Mouse (Mus musculus) left cerebral cortex, adult 9 months (tissue): ENCODE results near the gene Cd59a.

ENCODE experiments used
- DNase-seq, 2 experiments: peaks; one replicate each; pipeline ENCODE4 v3.0.0; 2022; ENCODE audit warnings: low spot score in 2 of 2

Gene Cd59a

DNA sequence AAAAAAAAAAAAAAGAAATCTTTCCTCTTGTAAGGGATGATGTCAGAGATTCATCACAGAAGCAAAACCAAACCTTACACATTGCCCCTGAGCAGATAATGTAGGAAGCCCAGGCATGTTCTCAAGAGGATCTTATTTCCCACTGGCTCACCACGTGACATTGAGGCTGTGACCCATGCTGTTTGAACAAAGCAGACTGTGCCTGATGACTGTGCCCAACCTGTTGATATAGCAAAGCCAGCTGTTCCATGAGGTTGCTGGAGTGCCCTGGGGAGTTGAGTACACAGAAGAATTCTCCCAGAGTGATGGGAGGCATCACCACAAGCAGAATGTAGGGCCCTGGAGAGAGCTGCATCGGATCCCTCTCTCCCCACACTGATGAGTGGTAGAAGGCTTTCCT is 40.3 kb downstream of the Cd59a start:
- DNase-seq, result no peak

DNA sequence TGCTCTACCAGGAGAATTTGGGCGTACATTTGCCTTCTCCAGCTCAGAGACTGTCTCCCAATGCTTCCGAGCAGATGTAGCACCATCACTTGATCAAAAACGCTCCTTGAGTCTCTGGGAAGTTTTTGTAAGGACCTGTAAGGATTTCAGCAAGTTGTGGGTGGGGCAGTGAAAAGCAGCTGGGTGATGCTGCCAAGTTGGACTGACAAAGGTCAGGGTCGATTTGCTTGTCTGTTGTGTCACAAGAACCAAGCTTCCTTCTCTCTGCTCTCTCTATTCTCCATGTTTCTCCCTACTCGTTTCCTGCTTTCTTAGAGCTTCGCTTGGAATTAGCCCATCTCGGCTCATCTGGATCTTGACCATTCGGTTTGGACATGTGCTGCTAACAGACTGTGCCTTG is 46.5 kb downstream of the Cd59a start:
- DNase-seq, result no peak

DNA sequence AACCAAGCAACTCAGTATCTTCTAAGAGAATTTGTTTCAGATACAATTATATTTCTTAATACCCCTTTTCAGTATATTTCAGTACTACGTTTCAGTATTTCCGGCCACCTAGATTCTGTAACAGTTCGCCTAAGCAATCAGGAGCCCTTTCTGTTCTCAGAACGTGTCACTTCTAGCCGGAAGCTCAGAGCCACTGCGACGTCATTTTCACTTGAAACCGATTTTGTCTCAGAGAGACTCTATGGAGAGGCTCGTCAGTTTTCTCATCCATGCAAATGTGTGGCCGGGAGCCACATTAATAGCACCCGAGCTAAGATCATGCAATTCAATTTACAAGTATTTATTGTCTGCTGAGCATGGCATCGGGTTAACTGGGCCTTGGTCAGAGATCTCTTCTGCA is 48.4 kb downstream of the Cd59a start:
- no peak for DNase-seq

DNA sequence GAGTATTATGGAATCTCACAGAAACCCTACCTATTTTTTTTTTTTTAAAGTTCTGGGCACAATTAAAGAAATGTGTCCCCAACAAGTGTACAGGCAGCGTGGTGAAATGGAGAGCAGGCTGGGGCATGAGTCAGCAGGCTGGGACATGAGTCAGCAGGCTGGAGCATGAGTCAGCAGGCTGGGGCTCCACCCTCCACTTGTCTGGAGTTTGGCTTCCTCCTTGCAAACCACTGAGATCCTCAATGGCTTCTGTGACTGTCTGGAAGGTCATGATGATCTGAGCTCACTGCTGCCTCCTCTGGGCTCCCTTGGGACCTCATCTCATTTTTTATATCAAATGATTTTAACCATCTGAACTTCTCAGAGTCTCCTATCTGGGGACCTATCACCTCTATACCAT is 50.4 kb downstream of the Cd59a start:
- DNase-seq, result peak in 1 of 2 experiments; percentile 42

DNA sequence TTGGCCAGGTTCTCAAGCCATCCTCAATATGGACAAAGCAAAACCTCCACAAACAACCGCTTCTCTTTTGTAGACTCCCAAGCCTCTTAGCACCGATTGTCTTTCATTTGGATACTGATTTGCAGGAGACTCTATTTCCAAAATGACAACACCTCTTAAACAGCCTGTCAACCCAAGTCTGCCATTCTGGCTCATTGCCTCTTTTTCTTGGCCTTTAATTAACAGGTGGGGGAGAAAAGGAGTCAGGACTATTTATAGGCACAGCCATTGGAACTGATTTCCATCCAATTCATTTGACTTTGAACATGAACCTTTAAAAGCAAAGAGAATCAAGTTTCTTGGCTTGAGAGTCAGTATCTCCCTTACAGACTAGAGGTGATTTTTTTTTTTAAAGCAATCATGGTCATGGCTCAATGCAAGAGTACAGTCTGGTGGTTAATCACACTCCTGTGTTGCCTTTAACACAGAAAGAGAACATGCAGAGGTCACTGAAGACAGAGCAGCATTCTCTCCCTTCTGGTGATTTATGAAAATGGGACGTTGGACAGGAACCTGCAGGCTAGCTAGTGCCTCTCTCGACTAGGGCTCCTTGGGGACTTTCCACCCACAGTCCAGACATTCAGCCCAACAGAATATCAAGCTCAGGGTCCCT is 52.4 kb downstream of the Cd59a start:
- no peak for DNase-seq

DNA sequence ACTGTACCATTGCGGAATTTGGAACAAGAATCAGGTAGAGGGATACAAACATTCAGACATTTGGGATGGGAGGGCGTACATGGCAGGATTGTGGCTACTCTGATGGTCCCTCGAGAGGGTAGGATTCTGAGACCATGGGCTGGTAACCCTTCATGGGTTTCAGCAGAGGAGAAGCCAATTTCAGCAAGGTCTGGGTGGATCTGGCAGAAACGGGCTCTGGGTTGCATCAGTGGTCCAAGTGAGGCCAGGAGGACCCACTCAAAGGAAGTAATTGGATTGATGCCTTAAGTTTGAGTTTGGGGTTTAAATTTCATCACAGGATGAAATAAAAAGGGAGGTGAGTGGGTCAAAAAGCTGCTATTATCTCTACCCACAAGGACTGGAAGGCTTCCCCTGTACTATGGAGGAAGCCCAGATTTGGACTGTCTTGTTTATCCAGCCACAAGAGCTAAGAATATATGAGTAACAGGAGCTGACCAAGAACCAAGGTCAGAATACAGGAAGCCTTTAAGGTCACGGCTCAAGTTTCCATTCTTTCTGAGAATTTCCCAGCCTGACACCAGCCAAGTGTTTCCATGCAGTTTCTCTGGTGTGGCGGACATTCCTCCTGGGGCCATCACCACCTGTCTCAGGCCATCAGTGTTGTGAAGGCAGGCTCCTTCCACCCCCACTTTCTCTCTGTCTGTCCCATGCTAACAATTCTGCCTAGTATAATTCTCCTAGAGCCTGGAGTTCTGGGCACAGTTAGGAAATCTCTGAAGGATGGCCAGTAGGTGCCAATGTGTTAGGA is 55.2 kb downstream of the Cd59a start:
- DNase-seq, result no peak

DNA sequence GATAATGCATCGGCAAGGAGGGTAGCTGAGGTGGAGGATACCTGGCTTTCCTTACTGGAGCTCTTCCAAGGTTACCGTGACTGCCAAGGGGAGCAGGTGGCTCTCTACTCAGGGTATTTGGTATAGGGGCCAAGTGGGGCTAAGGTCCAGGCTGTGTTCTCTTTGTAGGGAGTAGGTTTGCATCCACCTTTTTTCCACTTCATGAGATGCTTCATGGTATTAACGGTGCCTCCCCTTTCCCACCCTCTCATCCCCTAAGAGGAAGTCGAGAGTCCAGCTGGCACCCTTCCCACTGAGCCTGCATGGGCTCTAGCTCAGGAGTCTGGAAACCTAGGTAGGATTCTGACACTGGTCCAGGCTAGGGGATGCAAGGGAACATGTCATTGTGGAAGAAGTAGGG is 57.7 kb downstream of the Cd59a start:
- no peak for DNase-seq

DNA sequence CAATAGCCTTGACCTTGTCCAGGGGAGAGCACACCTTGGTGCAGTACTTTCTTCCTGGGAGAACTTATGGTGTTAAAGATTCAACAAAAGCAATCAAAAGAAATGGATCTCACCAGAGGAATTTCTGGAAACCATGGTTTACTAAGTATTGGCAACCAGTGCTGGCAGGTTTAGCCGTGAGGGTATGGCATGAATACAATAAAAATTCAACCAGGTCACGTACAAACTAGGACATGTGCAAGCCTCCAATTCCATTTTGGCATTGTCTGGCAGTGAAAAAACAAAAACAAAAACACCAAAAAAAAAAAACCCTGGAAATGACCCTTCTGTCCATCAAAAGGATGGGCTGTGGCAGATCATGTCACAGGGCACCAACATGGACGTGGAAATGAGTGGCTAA is 58.3 kb downstream of the Cd59a start:
- no peak for DNase-seq

DNA sequence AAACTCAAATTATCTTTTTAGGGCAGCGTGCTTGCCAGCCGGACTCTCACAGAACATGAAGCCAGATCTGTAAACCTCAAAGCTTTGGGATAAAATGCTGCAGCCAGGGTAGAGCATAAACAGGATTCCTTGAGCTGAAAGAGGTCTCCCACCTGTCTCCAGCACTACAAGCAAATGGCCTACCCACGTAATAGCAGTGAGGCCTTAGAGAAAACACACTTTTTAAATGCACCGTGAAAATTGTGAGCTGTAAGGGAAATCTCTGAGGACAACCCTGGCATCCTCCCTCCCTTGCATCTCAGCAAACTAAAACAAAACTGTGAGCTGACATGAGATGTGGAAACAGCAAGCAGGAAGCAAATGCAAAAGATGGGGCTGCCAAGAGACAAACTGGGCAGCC is 62.2 kb downstream of the Cd59a start:
- DNase-seq, result no peak

DNA sequence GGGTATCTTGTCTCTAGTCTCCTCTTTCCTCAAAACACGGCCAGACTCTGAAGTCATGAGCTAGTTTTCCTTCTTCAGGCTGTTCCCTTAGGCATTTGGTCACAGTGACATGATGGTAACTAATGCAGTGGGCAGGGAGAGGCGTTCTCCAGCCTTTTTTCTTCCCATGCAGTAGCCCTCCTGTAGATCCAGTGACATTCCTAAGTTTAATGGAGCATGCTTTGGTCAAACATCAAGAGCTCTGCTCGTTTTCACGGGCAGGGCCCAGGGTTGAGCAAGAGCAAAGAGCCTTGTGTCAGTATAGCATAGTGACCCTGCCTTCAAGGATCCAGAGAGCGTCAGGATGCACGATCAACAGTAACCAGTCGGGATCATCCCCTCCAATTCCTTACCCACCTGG is 67.8 kb downstream of the Cd59a start:
- DNase-seq, result no peak

DNA sequence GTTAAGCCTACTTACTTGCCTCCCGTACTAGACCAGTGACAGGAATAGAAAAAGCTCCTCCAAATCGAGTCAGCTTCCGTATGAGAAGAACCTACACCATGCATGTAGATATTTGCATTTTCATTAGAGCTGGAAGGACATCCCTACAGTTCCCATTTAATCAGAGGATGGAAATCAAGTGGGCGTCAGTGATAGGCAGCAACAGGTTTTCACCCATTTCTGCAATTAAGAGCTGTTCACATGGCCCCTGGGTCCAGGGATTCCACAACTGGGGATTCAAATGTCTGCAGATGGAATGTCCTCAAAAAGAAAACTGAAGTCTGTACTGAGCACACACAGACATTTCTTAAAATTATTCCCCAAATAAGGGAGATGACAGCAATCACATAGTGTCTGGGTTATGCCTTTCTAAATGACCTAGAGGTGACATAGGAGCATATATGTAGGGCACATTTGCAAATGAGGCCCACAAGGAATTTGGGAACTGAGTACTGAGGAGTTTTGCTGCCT is 68.4 kb downstream of the Cd59a start:
- DNase-seq, result no peak
